Mouse (Mus musculus): Measurements from ENCODE around the gene Lrrc2. TPM values are rescaled to one million over a fixed set of nuclear protein-coding genes. Genes with fewer than 3 reads are reported as not detected.

Gene Lrrc2
- 0.02 and 0.07 TPM in 2 replicates for polyA plus RNA-seq (2012; rRNA removed)

DNA sequence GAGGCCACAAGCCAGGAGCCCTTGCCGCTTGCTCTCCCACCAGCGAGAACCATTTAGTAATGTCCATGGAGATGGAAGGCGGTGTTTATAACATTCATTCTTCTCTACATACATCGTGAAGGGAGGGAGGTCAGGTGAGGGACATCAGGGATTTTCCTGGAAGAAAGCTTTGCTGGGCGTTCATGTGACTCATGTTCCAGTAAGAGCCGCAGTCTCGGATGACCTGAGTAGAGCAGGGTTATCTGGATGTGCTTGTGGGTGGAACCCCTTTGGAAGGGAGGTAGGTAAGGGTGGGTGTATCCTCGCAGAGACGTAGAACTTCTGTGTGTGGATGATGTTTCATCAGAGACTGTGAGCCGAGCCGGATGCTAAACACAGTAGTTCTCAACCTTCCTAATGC lies at the start of gene Lrrc2:
TSS of gene Lrrc2 (plus strand) at position 149 of the 400 bp plus-strand sequence.
- 63% methylated on average over 11 of the region's 11 CpGs for WGBS
- DNase-seq (ENCODE audit: low read depth, low spot score) = no peak

DNA sequence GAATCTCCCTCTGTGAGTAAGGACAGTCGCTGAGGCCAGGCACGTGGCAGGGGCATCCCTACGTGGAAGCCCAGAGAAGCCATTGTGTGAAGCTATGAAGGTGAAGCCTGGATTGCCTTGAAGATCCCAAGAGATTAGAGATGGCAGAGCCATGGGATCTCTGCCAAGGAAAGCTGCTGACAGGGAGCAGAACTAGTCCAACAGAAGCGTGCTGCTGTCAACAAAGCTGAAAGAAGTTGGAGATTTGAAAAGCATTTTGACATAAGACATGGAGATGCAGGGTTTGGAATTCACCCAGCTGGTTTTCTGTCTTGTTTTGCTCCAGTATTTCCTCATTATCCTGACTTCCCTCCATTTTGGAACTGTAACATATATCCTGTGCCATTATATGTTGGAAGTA lies 49.1 kb upstream of the Lrrc2 start:
- DNase-seq (ENCODE audit: low read depth, low spot score) = no peak
- WGBS = 78% methylated on average over 4 of the region's 4 CpGs

DNA sequence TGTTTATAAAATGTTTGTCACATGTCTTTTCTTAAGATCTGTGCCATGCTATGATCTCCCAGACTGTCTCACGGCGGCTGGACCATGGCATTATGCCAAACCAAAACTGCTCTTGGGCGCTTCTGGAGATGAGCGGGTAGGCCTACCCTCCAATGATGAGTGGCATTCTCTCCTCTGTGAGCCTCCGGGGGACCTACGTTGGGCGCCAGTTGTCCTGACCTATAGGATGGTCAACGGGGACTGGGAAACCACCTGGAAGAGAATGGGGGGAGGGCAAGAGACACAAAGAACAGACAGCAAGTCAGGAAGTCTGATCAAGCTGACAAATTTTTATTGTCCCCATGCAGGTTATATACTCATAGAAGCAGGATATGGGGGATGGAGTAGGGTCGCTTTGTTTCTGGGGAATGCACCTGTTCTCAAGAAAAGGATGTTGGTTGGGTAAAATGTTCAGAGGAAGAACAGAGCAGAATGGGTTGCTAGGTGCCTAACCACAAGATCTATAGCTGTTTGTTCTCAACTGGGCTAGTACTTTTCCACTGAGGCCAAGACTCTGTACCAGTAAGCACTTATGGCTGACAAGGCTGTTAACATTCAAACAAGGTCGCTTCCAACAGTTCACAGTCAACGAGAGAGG lies 44.0 kb upstream of the Lrrc2 start:
- DNase-seq (ENCODE audit: low read depth, low spot score) = no peak
- 87% methylated on average over 11 of the region's 11 CpGs for WGBS

DNA sequence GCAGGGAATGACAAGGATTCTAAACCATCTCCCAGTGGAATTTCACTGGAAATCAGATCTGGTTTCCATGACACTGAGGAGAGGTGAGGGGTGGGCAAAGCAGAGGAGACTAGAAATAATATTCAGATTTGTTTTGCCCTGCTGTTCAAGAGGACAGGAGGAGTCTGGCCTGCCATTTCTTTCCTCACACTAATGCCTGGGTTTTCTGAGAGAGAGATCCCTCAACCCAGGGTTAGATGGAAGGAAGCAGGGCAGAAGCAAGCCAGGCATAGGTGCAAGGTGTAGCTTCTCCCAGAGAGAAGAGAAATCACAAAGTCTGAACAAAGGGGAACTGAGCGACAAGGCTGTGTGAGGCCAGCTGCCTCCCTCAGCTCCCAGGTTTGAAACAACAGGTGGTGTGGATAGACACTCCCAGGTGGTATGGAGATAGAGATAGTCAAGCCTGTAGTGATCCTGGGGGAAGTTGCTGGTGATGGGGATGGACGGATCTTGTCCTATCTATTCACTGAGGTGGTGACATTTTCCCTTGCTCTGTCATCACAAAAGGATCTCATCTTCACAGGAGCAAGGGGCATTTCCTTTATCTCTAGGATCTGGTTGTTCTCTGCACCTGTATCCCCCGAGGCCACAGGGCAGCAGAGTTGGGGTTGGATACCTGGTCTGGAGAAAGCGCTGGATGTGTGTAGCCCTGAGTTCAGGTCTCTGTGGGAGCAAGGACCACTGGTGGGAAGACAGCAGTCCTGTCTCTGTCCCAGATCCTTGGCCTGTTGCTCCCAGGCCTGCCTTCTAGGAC lies 43.3 kb upstream of the Lrrc2 start:
- no peak for DNase-seq (ENCODE audit: low read depth, low spot score)
- WGBS = 75% methylated on average over 4 of the region's 4 CpGs

DNA sequence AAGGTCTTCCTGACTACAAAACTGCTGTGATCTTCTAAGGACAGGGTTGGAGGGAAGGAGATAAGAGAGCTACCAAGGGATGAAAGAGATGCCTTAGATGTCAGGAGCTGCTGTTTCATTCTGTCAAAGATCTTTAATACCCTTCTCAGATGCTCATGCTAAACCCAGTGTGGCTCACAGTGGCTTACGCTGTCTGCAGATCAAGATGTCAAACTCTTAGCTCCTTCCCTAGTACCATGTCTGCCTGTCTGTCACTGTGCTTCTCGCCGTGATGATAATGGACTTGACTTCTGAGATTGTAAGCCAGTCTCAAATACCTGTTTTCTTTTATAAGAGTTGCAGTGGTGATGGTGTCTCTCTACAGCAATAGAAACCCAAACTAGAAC lies 42.7 kb upstream of the Lrrc2 start:
- WGBS = 93% methylated on average over 3 of the region's 3 CpGs
- no peak for DNase-seq (ENCODE audit: low read depth, low spot score)

DNA sequence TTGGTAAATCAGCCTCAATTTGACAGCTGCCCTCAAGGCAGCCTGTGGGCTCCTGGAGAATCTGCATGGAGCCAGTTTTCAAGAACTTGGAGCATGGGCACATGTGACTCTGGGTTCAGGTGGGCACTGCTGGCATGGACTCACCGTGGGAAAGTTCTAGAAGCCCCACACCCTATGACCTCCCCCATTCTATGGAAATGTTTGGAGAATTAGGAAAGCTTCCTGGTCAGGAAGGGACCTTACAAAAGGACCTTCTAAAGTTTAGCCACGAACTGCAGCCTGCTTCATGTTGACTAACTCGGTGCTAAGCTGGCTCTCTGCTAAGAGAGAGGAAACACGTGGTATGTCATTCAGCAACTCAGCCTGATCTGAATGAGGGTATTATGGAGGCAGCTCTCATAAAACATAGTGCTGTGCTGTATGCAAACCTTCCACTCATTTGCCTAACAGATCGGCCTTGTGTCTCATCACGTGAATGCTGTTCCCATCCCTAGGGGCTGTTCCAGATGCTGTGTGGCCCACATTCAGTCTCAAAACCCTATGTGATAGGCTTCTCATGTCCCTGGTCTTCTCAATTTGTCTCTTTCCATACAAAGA lies 41.9 kb upstream of the Lrrc2 start:
- DNase-seq (ENCODE audit: low read depth, low spot score) = no peak
- WGBS = 52% methylated on average over 6 of the region's 6 CpGs

DNA sequence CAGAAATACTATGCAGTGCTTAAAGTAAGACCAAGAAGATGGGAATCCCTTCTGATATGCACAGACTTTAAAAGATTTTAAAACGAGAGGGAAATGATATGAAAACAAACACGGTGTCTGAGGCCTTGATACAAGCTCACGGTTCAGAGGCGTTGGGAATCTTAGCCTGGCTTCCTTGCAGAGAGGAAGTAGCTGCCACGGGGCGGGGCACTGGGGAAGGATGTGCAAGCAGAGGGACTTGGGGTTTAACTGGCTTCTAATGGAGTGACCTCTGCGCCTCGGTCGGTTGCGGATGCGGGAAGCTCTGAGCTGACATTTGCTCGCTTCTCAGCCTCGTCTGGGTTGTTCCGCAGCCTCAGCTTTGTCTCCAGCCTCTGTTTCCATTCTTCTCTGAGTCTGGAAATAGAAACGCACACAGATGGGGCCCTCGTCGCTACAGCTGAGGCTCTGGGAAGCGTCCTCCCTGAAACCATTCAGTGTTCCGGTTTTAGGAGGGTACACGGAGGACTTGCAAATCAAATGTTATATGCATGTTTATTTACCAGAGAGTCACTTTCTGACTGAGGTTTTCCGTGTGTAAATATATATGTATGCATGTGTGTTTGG lies 36.6 kb upstream of the Lrrc2 start:
- no peak for DNase-seq (ENCODE audit: low read depth, low spot score)
- 60% methylated on average over 21 of the region's 21 CpGs for WGBS

DNA sequence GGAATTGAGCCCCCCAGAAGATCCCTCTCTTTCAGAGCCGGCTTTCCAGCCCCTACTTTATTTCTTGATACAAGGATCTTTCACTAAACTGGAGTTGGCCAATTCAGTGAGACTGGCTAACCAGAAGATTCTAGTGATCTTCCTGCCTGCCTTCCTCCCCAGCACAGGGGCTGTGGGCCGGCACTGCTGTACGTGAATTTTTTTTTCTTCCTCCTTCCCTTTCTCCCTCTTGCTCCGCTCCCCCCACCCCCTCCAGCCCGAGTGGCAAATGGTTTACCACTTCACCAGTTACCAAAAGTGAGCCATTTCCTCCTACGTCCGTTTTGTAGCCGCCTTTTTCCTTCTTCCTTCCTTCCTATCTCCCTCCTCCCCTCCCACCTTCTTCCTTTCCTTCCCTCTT lies 35.9 kb upstream of the Lrrc2 start:
- WGBS = 49% methylated on average over 8 of the region's 8 CpGs
- DNase-seq (ENCODE audit: low read depth, low spot score) = no peak

DNA sequence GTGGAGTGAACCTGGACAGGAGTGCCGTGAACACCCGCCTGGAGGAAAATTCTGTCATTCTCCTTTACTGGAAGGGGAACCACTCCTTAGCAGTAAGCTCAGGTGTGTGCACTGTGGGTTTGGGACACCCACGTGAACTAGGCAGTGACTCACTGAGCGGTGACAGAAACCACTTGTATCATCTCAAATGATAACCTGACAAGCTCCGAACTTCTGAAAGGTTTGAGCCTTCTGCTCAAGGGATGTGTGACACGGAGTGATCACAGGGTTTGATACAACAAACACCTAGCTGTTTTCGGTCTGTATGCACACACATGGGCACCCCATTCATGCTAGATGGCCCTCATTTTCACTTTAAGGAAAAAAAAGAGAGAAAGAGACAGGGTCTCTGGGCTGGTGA lies 34.6 kb upstream of the Lrrc2 start, which contains the start of gene Fam240a:
TSS of gene Fam240a (minus strand) at position 76 of the 400 bp plus-strand sequence.
- 86% methylated on average over 7 of the region's 7 CpGs for WGBS
- DNase-seq (ENCODE audit: low read depth, low spot score) = no peak

DNA sequence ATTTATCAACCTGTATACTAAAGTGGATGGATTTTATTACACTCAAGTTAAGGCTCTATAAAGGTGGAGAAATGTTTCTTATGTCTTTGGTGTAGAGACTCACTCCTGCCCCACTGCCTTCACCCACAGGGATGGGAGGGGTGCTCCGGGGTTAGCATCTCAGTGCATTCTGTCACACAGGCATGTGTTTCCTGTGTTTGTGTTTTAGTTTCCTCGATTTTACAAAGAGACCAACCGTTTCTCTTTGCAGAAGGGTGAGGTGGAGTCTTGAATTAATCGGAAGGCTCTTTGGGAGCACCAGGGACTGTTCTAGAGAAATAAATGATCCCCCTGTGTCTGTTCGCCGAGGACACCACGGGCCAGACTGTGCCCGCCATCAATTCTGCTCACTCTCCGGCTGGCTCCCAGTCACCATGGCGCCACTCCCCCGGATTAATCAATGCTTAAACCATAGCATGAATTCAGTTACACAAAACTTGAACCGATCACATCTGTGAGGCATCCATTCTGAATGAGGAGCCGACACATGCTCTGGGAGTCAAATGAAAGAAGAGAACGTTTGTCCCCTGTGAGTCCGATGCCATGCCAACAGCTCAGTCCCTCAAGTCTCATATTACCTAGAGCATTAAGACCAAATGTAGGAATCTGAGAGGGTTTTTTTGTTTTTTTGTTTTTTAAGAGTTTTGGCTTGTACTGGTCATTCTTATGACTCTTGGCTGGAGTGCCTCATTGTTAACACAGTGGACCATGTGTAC lies 30.5 kb upstream of the Lrrc2 start:
- DNase-seq (ENCODE audit: low read depth, low spot score) = no peak
- WGBS = 60% methylated on average over 15 of the region's 15 CpGs

DNA sequence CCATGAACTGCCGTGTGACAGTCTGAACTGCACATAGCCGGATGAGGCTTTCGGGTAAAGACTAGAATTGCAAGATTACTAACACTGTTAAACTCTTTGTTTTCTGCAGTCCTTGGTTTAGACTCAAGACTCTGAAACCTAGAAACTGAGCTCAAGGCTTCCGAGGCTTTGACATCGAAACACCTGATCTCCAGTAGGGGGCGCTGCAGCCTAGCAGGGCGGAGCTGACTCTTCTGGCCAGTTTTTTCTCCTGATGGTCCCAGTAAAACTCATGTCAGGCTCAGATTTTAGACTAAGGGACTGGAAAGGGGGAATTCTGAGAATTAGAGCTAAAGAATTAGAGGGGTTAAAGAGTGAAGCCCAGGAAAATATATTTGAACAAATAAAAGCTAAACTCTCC lies 28.6 kb upstream of the Lrrc2 start:
- DNase-seq (ENCODE audit: low read depth, low spot score) = peak; percentile 24
- WGBS = 15% methylated on average over 7 of the region's 7 CpGs

DNA sequence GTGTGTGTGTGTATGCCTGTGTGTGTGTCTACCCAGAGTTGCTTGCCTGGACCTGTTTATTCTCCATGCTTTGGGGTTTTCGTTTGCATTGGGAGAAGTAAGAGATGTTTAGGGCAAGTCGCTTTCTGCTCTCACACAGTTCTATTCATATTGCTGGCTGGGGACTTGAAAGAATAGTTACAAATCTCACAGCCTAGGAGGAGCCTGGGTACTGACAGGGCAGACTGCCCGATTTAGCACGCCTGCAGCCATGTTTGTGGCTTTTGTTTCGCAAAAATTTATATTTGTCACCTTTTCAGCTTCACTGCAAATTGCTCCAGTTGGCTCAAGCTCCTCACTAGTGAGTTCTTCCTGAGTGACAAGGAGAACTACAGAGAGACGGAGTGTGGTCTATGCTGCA lies 19.8 kb upstream of the Lrrc2 start:
- no peak for DNase-seq (ENCODE audit: low read depth, low spot score)

DNA sequence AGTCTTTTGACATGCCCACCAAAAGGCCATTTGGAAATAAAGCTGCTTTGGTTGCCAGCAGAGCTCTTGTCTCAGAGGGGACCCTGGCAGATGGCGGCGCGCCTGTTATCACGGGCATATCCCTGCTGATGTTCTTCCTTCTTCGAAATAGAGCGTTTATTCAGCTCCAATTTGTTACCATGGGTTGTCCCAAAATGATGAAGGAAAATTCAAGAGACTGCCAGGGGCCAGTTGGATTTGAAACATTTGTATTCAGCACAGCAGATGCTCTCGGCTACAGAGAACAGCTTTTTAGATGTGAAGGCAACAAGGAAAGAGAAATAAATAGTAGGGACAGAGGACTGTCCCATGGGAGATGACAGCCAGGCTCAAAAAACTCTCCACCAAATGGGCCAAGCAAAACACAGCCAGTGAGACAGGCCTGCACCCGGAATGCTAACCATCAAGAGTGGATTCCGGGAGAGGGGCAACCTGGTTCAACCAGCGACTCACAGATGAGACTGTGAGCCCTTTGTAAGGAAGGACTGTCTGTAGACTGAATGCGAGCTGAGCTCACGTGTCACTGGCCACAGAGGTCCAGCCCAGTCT lies 17.4 kb upstream of the Lrrc2 start:
- DNase-seq (ENCODE audit: low read depth, low spot score) = no peak
- WGBS = 83% methylated on average over 12 of the region's 12 CpGs

More for the DNA sequence above, 19.8 kb upstream of the Lrrc2 start:
- WGBS = 68% methylated on average over 6 of the region's 6 CpGs

DNA sequence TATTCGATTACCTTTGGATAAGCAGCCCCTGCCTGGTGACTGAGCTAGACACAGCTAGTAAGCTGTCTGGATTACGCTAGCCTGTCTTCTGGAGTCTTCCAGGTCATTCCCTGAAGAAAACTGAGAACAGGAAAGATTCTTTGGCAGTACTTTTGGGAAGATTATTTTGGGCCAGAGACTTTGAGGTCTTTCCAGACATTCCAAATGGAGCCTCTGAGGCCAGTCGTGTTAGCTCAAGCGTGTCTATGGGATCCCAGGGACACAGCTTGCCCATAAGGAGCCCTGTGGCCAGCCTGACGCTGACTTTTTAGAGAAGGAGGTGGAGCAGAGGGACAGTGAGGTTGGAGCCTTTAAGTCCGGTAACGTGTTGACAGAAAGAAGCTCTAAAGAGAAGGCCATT lies 15.4 kb upstream of the Lrrc2 start:
- WGBS = 88% methylated on average over 7 of the region's 7 CpGs
- no peak for DNase-seq (ENCODE audit: low read depth, low spot score)

DNA sequence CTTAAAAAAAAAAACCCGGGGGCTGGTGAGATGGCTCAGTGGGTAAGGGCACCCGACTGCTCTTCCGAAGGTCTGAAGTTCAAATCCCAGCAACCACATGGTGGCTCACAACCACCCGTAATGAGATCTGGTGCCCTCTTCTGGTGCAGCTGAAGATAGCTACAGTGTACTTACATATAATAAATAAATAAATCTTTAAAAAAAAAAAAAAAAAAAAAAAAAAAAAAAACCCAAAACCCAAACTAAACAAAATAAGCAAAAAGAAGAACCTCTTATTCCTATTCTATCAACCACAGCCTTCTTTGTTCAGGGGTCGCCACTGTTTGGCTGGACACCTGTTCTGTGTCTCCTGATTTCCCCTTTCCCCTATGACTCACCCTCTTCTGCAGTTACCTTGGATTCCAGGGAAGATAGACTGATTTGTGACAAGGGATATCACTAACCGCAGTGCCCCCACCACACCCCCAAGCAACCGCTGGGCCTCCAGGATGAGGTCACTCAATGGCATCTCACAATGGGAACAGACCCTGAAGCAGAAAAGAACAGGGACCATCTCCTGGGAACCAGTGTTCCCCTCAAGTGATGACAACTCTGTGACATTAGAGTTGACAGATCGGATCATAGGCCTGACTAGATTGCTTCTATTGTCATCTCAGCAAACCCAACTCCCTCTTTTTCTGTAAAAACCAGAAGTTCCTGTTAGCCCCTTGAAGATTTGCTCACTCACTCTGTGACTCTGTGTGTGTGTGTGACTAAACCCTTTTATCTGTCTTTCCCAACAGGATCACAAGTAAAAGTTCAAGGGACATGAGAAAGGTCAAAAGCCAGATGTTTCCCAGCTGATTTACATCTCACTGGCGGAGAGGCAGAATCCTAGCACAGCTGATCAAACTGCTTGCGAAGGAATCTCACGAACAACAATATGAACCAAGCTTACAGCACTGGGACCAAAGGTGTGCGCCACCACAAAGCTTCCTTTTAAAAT lies 13.5 kb upstream of the Lrrc2 start:
- no peak for DNase-seq (ENCODE audit: low read depth, low spot score)
- WGBS = 70% methylated on average over 12 of the region's 12 CpGs

DNA sequence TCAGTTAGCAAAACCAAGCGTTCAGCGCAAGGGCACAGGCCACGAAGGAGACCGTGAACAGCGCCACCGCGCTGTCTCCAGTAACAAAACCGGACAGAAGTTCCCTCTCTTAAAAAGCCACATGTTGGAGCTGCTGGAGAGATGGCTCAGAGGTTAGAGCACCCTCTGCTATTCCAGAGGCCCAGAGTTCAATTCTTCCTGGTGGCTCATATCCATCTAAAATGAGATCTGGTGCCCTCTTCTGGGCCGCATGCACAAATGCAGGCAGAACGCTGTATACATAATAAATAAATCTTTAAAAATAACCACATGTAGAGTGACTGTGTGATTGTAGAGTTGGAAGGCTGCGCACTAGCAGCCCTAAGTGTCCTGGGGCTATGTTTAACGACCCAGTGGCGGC lies 7.1 kb upstream of the Lrrc2 start:
- WGBS = 38% methylated on average over 13 of the region's 13 CpGs
- DNase-seq (ENCODE audit: low read depth, low spot score) = no peak

DNA sequence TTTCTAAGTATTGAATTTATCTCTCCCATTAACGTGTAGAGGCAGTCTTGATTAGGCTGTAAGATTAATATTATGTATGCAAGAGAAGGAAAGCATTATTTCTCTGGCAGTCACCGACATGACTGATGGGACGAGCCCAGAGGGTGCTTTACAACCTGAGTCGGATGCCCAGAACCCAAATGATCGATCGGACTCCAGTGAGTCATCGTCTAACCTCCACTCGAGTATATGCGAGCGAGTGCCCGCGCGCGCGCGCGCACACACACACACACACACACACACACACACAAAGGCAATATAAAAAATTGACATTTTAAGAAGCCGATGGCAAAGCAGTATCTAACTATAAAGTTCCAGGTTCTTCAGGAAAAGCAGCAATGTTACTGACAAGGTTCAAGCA lies 6.0 kb upstream of the Lrrc2 start:
- DNase-seq (ENCODE audit: low read depth, low spot score) = no peak
- 16% methylated on average over 18 of the region's 18 CpGs for WGBS

DNA sequence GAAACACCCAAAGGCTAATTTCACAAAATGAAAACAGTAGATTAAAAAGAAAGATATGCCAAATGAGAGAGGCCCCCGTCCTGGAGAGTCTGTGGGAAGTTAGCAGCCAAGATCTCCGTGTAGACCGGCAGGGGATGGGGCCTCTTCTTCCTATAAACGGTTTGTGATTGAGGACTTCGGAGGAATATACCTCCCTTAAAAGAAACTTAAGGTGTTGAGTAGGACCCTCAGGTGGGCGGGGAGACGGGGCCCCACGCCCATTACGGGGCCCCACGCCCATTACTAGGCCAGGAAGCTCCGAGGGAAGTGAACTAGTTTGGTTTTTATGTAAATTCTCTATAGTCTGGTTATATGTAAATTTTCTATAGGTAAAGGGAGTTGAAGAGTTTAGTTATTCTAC lies 5.4 kb upstream of the Lrrc2 start, which contains the start of gene Tdgf1:
TSS of gene Tdgf1 (minus strand) at position 233 of the 400 bp plus-strand sequence.
- WGBS = 25% methylated on average over 11 of the region's 11 CpGs
- DNase-seq (ENCODE audit: low read depth, low spot score) = no peak

Measured in large intestine, adult 2 months (tissue).